Mouse (Mus musculus) spleen, adult 2 months (tissue): ENCODE data around the gene Ccnd3. TPM values are rescaled to one million over a fixed set of nuclear protein-coding genes. Genes with fewer than 3 reads are reported as not detected.

Source experiments
- DNase-seq, 2 experiments: peaks; one replicate each; pipeline versions ENCODE4 v3.0.0 to v3.0.0-alpha.2; 2012 to 2021; ENCODE audit warnings: low spot score in 2 of 2, low read depth in 1 of 2
- H3K27ac ChIP-seq: fragments of 200-500 bp; 2 replicates; pipeline ENCODE4 v1.5.1; 2012; ENCODE audit warnings: low read length, inconsistent platforms; ENCODE audit not compliant: insufficient read depth
- H3K27me3 ChIP-seq: fragments of 200-500 bp; 2 replicates; pipeline ENCODE4 v1.6.1; 2012; ENCODE audit warnings: mild to moderate bottlenecking, moderate library complexity, low read length, inconsistent platforms; ENCODE audit not compliant: control insufficient read depth, insufficient read depth
- H3K36me3 ChIP-seq: fragments of 200-500 bp; 2 replicates; pipeline ENCODE4 v1.6.1; 2012; ENCODE audit warnings: mild to moderate bottlenecking, low read length, inconsistent platforms; ENCODE audit not compliant: control insufficient read depth, insufficient read depth
- H3K4me1 ChIP-seq: fragments of 200-500 bp; 2 replicates; pipeline ENCODE4 v1.6.1; 2011; ENCODE audit warnings: inconsistent platforms; ENCODE audit not compliant: control insufficient read depth, insufficient read depth, insufficient read length
- H3K4me3 ChIP-seq: fragments of 200-500 bp; 2 replicates; pipeline ENCODE4 v1.5.1; 2011; ENCODE audit warnings: mild to moderate bottlenecking, inconsistent platforms; ENCODE audit not compliant: insufficient read depth, insufficient read length; ENCODE audit errors: extremely low read depth
- CTCF ChIP-seq: fragments of 200-500 bp; IDR thresholded peaks from 2 replicates; pipeline ENCODE4 v1.5.1; 2011; ENCODE audit warnings: mild to moderate bottlenecking, inconsistent platforms; ENCODE audit not compliant: insufficient read depth, insufficient read length, insufficient replicate concordance; ENCODE audit errors: extremely low read depth
- POLR2A ChIP-seq: fragments of 200-500 bp; IDR thresholded peaks from 2 replicates; pipeline ENCODE4 v1.6.1; 2011; ENCODE audit warnings: low read depth, low read length, inconsistent platforms
- whole genome bisulfite sequencing: fragments of 180-500 bp; shearing (Covaris S2); methylation state at CpG from one replicate; pipeline ENCODE4 v1.1.7; 2018; 5-methylcytosine and 5-hydroxymethylcytosine counted together
- polyA plus RNA-seq: library from polyadenylated mRNA; depleted of rRNA; stranded (reverse); fragments of >200 nt; gene quantifications from 2 replicates; pipeline ENCODE4 v1.2.3, GENCODE M21; 2012

Gene Ccnd3
- polyA plus RNA-seq, 1 experiment: 171 TPM

DNA sequence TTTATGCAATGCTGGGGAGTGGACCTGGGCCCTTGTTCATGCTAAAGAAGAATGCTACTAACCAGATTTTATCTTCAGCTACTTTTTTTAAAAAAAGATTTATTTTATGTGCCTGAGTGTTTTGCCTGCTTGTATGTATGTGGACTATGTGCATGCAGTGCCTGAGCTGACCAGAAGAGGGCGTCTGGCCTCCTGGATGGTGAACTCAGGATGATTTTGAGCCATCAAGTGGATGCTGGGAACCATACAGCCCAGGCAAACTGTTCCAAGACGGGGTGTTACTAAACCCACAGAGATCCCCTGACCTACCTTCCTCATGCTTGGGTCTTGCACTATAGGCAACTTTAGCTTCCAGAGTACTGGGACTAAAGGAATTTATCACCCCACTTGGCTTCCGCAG lies 29.1 kb upstream of the Ccnd3 start:
- no peaks in the 10 kb centered on the region for H3K4me1 ChIP-seq
- H3K36me3 ChIP-seq: no peaks in the 10 kb centered on the region
- no peaks in the 10 kb centered on the region for H3K27me3 ChIP-seq
- WGBS: 68% methylated on average over 3 of the region's 3 CpGs
- H3K4me3 ChIP-seq: no peak overlapping the region
- no peak for TF ChIP-seq CTCF
- H3K27ac ChIP-seq: no peak overlapping the region
- DNase-seq: no peak

DNA sequence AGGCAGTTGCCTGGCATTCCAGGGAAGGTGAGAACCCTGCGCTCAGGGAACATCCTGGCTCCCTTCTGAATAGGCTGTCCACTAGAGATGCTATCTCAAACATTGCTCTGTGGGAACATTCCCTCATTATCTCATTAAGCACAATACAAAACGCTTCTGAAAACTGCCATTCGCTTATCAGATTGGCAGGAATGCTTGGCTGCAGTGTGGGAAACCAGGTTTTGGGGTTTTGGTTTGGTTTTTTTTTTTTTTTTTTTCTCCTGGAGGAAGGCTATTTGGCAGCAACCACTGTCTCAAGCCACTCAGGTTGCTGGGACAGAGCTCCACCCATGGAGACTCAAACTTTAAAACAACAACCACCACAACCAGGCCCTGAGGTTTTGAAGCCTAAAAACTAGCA lies 25.0 kb upstream of the Ccnd3 start:
- Histone ChIP-seq H3K4me1 (no peaks in the 10 kb centered on the region), H3K36me3 (no peaks in the 10 kb centered on the region), H3K4me3 (no peak overlapping the region), H3K27me3 (no peaks in the 10 kb centered on the region), H3K27ac (no peak overlapping the region)
- TF ChIP-seq POLR2A (no peak), CTCF (no peak)
- 63% methylated on average over 3 of the region's 3 CpGs for WGBS
- no peak for DNase-seq

DNA sequence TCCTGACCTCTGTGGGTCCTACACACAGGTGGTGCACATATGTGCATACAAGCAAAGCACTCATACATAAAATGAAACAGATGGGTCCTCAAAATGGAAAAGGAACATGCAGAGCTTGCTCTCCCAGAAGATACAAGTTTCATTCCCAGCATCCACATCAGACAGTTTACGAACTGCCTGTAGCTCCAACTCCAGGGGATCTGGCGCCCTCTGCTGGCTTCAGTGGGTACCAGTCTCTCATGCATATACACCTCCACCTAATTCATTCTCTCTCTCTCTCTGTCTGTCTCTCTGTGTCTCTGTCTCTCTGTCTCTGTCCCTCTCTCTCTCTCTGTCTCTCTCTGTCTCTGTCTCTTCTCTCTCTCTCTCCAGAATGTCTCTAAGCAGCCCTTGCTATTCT lies 22.4 kb upstream of the Ccnd3 start:
- Histone ChIP-seq H3K4me1 (peaks cover 7% of the 10 kb centered on the region), H3K27me3 (no peaks in the 10 kb centered on the region), H3K27ac (no peak overlapping the region), H3K4me3 (no peak overlapping the region), H3K36me3 (no peaks in the 10 kb centered on the region)
- DNase-seq: peak in 1 of 2 experiments; percentile 38
- TF ChIP-seq POLR2A (no peak), CTCF (peak; percentile 53; the same call in 1 of the 2 replicates)
- 45% methylated on average over 2 of the region's 2 CpGs for WGBS

DNA sequence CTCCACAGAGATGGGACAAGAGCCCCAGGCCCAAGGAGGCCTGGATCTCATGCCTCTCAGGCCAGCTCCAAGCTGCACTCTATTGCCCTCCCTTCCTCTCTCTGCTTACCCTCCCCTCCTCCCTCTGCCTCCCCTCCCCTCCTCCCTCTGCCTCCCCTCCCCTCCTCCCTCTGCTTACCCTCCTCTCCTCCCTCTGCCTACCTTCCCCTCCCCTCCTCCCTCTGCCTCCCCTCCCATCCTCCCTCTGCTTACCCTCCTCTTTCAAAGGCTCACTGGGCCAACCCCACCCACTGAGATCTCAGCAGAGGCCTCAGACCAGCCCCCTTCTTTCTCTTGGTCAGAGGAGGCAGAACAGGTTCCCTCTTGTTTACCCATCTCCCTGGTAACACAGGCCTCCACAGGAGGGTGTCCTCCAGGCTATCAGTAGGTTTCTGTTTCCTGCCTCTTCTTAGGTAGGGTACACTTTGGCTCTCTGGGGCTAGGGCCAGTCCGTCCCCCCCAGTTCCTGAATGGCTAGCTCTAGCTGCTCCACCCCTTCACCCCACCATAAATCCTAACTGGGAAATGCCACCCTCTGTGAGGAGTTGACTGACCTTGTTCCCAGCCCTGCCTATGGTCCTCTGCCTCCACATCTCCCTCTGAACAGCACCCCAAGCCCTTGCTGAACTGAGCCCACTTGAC lies 20.5 kb upstream of the Ccnd3 start:
- TF ChIP-seq POLR2A (no peak), CTCF (no peak)

DNA sequence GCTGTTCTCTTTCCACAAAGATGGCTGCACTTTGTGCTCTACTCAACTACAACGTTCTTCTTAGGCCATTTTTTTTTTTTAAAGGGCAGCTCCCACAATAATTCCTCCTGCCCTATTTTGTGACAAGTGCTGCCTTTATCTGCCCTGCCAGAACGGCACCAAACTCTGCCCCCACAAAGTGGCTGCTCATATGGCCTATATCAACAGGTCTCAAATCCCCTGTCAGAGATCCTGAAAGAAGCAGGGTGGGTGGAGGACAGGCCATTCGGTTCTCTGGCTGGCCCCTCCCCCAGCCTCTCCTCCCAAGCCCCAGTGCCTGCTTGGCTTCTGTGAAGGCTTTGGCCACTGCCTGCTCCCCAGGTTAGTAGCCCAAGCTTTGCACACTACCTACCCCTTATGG lies 19.9 kb upstream of the Ccnd3 start:
- H3K27me3 ChIP-seq: no peaks in the 10 kb centered on the region
- no peak overlapping the region for H3K4me3 ChIP-seq
- peaks cover 13% of the 10 kb centered on the region for H3K36me3 ChIP-seq
- H3K27ac ChIP-seq: no peak overlapping the region
- WGBS: 41% methylated on average over 3 of the region's 3 CpGs
- peaks cover 7% of the 10 kb centered on the region for H3K4me1 ChIP-seq
- no peak for DNase-seq
- no peak for TF ChIP-seq POLR2A
- no peak for TF ChIP-seq CTCF

More for the DNA sequence above, 20.5 kb upstream of the Ccnd3 start:
- Histone ChIP-seq H3K27ac (no peak overlapping the region), H3K36me3 (peaks cover 8% of the 10 kb centered on the region), H3K27me3 (no peaks in the 10 kb centered on the region), H3K4me1 (peaks cover 7% of the 10 kb centered on the region), H3K4me3 (no peak overlapping the region)
- 59% methylated on average over 1 of the region's 1 CpGs for WGBS
- no peak for DNase-seq

DNA sequence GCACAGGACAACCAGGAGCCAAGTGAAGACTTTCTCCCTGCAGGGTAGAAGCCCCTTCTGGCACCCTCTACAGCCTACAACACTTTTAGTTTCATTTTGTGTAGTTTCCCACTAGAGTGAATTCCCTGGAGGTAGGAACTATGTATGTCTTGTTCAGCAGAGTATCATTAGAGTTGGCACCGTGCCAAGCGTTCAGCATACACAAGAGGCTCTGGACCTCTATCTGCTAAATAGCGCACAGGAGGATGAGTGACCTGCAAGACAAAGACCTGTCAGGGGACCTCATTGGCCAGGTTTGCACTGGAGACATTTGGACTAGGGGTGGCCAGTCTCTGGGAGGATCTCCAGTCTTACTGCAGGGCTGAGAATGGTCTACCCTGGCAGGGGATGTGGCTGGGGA lies 19.1 kb upstream of the Ccnd3 start:
- H3K27me3 ChIP-seq: no peaks in the 10 kb centered on the region
- TF ChIP-seq CTCF (no peak), POLR2A (no peak)
- 80% methylated on average over 3 of the region's 3 CpGs for WGBS
- H3K36me3 ChIP-seq: peaks cover 17% of the 10 kb centered on the region
- no peak overlapping the region for H3K4me3 ChIP-seq
- no peak for DNase-seq
- peaks cover 7% of the 10 kb centered on the region for H3K4me1 ChIP-seq
- no peak overlapping the region for H3K27ac ChIP-seq

DNA sequence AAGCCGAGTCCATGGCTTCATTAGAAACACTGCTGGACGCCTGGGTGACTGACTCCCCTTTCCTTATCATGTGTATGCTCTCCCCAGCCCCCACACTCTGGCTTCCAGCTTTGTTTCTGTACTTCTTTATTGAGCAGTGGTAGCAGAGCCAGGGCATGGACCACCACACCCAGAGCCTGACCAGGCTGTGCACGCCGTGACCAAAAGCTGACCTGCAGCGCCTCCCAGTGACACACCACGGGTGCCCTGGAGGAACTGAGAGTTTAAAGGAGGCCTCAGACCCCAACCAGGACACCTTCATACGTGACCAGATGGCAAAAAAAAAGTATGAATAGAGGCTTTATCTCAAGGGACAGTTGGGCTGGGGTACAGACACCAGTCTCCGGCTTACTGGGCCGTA lies 14.1 kb upstream of the Ccnd3 start:
- Histone ChIP-seq H3K27me3 (no peaks in the 10 kb centered on the region), H3K4me1 (peaks cover 7% of the 10 kb centered on the region), H3K36me3 (peaks cover 53% of the 10 kb centered on the region), H3K4me3 (no peak overlapping the region), H3K27ac (no peak overlapping the region)
- no peak for DNase-seq
- 89% methylated on average over 9 of the region's 9 CpGs for WGBS
- TF ChIP-seq POLR2A (no peak), CTCF (no peak)
